Mouse (Mus musculus): Measurements from ENCODE around the gene Ang.

The Ang gene

GRCm38 (mm10) chr14:51090921-51091900, at the start of gene Ang, which contains the start of gene Rnase4:
Ang (plus strand) TSS chr14:51091150.
Rnase4 (plus strand) TSS chr14:51091077.
- DNase-seq (ENCODE audit: low spot score in 2 of 2) = peak; percentile 59 to 70

- no peak for DNase-seq (ENCODE audit: low spot score in 2 of 2)
These were observed 49.2 kb upstream of the Ang start, which contains the start of gene Rnase9 for GRCm38 (mm10) chr14:51041769-51042168. Rnase9 (minus strand) TSS chr14:51041869.

- no peak for DNase-seq (ENCODE audit: low spot score in 2 of 2)
These were observed 43.1 kb upstream of the Ang start for GRCm38 (mm10) chr14:51047846-51048245.

- no peak for DNase-seq (ENCODE audit: low spot score in 2 of 2)
These were observed 40.9 kb upstream of the Ang start, which contains the start of gene Rnase11 for GRCm38 (mm10) chr14:51050063-51050462. Rnase11 (minus strand) TSS chr14:51050163.

- no peak for DNase-seq (ENCODE audit: low spot score in 2 of 2)
These were observed 39.0 kb upstream of the Ang start for GRCm38 (mm10) chr14:51051941-51052340.

GRCm38 (mm10) chr14:51053176-51053575, 37.8 kb upstream of the Ang start:
- no peak for DNase-seq (ENCODE audit: low spot score in 2 of 2)

GRCm38 (mm10) chr14:51054243-51055237, 36.4 kb upstream of the Ang start:
- no peak for DNase-seq (ENCODE audit: low spot score in 2 of 2)

GRCm38 (mm10) chr14:51057401-51057831, 33.5 kb upstream of the Ang start, which contains the start of gene Rnase12:
Rnase12 (minus strand) TSS chr14:51057661.
- DNase-seq (ENCODE audit: low spot score in 2 of 2) = no peak

- no peak for DNase-seq (ENCODE audit: low spot score in 2 of 2)
These were observed 30.2 kb upstream of the Ang start for GRCm38 (mm10) chr14:51060761-51061160.

- DNase-seq (ENCODE audit: low spot score in 2 of 2) = no peak
These were observed 22.0 kb upstream of the Ang start for GRCm38 (mm10) chr14:51068956-51069355.

- no peak for DNase-seq (ENCODE audit: low spot score in 2 of 2)
These were observed 21.3 kb upstream of the Ang start for GRCm38 (mm10) chr14:51069617-51070016.

- no peak for DNase-seq (ENCODE audit: low spot score in 2 of 2)
These were observed 16.6 kb upstream of the Ang start, which contains the start of gene Olfr750 for GRCm38 (mm10) chr14:51074335-51074734. Olfr750 (minus strand) TSS chr14:51074435.

- no peak for DNase-seq (ENCODE audit: low spot score in 2 of 2)
These were observed 11.8 kb upstream of the Ang start for GRCm38 (mm10) chr14:51079180-51079579.

GRCm38 (mm10) chr14:51081035-51081434, 9.9 kb upstream of the Ang start:
- no peak for DNase-seq (ENCODE audit: low spot score in 2 of 2)

GRCm38 (mm10) chr14:51082599-51083581, 8.1 kb upstream of the Ang start:
- DNase-seq (ENCODE audit: low spot score in 2 of 2) = peak; percentile 39 to 59

- DNase-seq (ENCODE audit: low spot score in 2 of 2) = no peak
These were observed 7.1 kb upstream of the Ang start for GRCm38 (mm10) chr14:51083805-51084204.

- no peak for DNase-seq (ENCODE audit: low spot score in 2 of 2)
These were observed 5.9 kb upstream of the Ang start for GRCm38 (mm10) chr14:51085086-51085485.

GRCm38 (mm10) chr14:51085911-51086310, 5.0 kb upstream of the Ang start:
- no peak for DNase-seq (ENCODE audit: low spot score in 2 of 2)

GRCm38 (mm10) chr14:51087762-51088161, 3.2 kb upstream of the Ang start:
- no peak for DNase-seq (ENCODE audit: low spot score in 2 of 2)
